Mouse (Mus musculus) megakaryocyte-erythroid progenitor cell, adult 5-6 weeks (primary cell): ENCODE measurements around the gene Rnf224. TPM values are rescaled to one million over a fixed set of nuclear protein-coding genes. Genes with fewer than 3 reads are reported as not detected.
A peak's percentile ranks its signal among the peaks of the same experiment; 100 is the strongest.

ENCODE experiments used
- ATAC-seq: replicated peaks from 2 replicates; pipeline ENCODE4 v1.8.0; 2016; ENCODE audit warnings: mild to moderate bottlenecking, inconsistent platforms; ENCODE audit not compliant: severe bottlenecking, poor library complexity, low FRiP score, low TSS enrichment
- total RNA-seq, 2 experiments: library from RNA; stranded (forward) in 1 of 2; stranded (reverse) in 1 of 2; fragments of 200-1000, 215-1000 nt in 1 of 2; fragments of >200 nt in 1 of 2; fragmentation: Nextera tagmentation in 1 of 2; gene quantifications; 2 replicates each; pipeline ENCODE4 v1.2.3; 2014 to 2017

Rnf224 gene
- total RNA-seq (2014; fragmentation: Nextera tagmentation) = not detected in 2 replicates
- total RNA-seq (2017) = not detected in 2 replicates

DNA sequence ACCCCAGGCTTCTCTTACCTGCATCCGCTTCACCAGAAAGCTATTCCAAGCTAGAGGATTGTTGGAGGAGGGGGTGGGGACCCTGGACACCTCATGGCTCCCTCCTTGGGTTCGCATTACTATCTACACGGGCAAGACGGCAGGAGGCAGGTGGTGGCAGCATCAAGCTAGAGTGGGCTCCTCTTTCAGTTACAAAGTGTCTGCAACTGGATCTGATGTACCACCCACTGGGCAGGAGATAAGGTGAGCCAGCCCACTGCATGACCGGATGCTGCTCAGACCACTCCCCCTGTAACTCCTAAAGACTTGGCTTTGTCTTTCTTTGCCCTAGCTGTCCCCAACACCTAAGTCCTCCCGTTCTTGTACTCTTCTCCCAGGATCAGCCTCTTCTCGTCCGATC, at the start of gene Rnf224:
TSS of gene Rnf224 (minus strand) at position 174 of the 400 bp plus-strand sequence.
- ATAC-seq = no peak

DNA sequence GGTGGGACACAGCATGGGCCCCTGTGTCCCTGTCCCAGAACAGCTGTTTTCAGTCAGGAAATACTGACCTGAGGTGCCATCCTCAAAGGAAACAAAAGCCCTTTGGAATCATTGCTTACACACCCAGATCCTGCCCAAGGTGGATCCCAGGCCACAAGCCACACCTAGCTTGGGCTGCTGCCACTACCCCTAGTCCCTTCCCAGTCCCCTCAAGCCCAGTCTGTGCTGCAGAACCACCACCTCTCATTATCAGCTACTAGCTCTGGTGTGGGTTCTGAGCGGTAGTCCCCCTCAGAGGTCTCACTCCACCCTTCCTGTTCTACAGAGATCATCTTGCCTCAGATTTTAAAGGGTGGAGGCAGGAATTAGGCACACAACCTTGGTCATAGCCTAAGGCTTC, 49.7 kb upstream of the Rnf224 start:
- ATAC-seq = peak; percentile 59

DNA sequence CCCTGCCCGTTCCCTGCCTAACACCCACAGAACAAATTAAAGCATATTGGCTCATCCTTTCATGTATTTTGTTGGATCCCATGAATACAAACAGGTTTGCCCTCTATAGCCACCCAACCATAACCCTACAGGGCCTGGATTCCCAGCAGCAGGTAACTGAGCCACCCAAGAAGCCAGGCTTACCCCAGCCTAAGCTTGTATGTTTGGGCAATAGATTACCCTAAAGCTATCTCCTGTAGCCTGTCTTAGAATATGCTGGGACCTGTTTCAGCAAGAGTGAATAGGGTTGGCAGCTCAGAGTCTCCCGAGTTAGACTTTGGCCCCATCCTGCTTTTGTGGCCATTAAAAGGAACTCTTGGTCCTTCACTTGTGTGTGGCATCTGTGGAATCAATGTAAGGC, 49.0 kb upstream of the Rnf224 start:
- no peak for ATAC-seq

DNA sequence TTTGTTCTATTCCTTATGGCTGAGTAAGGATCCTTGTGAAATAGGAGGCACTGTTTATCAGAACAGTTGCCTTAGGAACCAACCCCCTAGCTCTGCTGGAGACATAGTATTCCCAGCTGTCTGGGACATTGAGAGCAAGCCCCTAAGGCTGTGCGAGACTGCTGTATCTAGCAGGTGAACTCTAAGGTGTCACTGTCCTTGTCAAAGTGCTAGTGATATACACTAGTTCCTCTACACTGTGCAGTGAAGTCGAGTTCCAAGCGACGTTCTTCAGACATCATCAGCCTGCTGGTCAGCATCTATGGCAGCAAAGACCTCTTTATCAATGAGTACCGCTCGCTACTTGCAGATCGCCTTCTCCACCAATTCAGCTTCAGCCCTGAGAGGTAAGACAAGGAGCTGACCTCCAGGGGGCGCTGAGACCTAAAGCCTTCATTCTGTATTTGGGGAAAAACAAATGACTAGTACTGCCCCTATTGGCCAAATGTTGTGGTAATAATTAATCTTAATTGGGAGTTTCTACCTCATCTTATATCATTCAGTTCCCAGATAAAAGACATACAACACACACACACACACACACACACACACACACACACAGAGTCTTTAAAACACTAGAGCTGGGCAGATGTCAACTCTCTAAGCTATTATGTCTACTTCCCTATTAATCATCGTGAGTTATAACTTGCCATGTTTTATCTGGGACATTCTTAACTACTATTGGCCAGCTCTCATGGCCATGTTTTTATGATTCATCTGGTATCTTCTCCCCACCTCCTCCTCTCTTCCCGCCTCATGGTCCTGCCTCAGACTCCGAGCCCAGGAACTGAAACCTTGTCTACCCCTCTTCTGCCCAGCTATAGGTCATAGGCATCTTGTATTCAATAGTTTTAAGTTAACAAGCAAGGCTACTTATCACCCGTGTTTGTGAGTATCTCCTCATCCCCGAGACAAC, 42.6 kb upstream of the Rnf224 start:
- peak; percentile 95 for ATAC-seq

DNA sequence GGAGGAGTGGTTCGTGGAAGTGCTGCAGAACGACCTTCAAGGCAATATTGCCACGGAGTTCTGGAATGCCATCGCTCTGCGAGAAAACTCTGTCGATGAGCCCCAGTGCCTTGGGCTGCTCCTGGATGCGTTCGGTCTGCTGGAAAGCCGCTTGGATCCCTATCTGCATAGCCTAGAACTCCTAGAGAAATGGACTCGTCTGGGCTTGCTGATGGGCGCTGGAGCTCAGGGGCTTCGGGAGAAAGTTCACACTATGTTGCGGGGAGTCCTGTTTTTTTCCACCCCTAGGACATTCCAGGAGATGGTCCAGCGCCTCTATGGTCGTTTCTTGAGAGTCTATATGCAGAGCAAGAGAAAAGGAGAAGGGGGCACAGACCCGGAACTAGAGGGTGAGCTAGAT, 36.4 kb upstream of the Rnf224 start:
- no peak for ATAC-seq

DNA sequence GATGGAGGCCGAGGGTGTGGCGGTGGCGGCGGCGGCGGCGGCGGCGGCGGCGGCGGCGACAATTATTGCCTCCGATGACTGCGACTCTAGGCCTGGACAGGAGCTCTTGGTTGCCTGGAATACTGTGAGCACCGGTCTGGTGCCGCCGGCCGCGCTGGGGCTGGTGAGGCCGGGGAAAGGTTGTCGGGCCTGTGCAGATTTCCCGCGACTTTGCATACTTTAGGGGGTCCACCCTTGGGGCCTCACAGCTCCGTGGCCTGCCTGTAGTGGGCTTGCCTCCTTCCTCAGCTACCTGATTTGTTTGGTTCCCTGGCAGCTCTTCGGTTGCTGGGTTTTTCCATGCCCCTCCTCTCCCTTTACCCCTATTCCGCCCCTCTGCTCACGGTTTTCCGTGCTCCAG, 35.9 kb upstream of the Rnf224 start:
- no peak for ATAC-seq

DNA sequence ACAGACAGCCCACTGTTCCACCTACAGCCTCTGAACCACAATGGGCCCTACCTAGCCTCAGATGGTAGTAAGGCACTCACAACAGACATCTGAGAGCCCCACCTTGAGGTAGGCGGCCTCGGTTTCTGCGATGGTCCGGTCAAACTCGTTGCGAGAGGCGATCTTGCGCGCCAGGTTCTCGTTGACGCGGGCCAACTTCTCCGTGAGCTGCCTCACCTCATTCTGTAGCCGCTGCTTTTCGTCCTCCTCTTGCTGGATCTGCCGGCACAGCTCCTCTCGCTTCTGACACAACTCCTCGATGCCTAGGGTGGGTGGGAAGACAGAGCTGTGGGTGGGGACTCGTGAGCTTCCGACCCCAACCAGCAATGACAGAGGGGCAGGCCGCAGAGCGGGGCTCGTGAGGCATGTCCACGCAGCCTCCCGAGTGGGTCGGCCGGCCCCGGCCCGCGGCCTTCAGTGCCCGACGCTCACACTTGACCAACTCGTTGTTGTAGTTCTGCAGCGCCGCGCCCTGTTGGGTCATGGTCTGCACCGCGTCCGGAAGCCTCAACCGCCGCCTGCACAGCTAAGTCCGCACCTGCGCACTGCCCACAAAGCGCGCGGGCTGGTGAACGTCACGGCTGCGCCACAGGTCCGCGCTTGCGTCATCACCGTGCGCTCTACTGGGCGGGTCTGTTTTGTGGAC, 35.4 kb upstream of the Rnf224 start, which contains the start of the genes Ssna1 and Anapc2:
TSS of gene Ssna1 (minus strand) at position 612 of the 685 bp plus-strand sequence.
TSS of gene Anapc2 (plus strand) at position 652 of the 685 bp plus-strand sequence.
- ATAC-seq = peak; percentile 87

DNA sequence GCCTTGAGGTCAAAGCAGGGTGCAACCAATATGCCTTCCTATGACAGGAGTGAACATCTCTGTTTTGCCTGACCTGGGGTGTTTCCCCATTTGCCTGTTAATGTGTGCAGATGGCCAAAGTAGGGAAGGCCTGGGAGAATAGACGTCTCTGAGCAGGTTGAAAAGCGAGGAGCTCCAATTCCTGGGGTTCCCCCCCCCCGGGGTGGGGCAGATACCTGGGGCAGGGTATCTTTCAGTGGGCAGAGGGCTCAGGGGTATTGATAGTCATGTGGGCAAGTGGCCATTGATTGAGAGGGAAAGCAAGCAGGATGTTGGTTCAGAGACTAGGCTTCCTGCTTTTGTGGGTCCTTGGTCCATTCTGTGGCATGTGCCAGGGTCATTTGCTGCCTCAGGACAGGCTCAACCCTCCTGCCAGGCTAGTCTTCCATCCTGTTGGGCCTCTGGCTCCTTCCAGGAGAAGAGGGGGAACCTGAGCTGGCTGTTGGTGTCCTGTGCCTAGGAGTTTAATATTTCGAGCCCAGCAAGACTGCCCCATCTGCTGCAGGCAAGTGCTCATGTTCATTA, 31.2 kb upstream of the Rnf224 start:
- ATAC-seq = no peak

DNA sequence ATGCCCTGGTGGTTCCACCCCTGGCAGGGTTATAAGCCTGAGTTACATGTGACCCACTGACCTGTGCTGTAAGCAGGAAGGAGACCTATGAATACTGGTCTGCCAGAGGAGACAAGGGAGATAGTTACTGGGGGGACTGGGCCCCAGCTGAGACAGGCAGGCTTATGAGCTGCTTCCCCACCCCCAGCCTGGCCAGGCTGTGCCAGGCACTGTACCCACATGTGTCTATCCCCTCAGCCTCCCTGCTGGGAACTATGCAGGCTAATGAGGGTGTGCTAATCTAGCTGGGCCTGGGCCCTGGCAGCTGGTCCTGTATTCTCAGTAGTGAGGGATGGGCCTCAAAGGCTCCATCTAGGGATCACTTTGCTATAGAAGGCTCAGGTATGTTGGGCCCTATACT, 30.7 kb upstream of the Rnf224 start:
- no peak for ATAC-seq

DNA sequence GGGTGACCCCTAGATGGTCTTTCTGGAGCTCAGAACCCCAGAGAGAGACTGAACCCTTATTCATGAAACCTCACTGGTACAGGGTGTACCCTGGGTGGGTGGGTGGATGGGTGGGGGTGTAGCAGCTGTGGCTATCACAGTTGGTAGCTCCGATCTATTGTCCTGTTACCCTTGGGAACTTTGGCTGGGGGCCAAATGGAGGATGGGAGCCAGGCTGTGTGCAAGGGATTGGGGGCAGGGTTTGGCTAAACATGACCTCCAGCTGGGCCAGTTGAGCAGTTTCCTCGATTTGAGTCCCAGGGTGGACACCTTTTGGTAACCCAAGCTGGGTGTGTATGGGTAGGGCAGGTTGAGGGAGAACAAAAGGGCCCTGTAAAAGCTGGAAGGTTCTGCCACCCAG, 30.1 kb upstream of the Rnf224 start:
- ATAC-seq = no peak

DNA sequence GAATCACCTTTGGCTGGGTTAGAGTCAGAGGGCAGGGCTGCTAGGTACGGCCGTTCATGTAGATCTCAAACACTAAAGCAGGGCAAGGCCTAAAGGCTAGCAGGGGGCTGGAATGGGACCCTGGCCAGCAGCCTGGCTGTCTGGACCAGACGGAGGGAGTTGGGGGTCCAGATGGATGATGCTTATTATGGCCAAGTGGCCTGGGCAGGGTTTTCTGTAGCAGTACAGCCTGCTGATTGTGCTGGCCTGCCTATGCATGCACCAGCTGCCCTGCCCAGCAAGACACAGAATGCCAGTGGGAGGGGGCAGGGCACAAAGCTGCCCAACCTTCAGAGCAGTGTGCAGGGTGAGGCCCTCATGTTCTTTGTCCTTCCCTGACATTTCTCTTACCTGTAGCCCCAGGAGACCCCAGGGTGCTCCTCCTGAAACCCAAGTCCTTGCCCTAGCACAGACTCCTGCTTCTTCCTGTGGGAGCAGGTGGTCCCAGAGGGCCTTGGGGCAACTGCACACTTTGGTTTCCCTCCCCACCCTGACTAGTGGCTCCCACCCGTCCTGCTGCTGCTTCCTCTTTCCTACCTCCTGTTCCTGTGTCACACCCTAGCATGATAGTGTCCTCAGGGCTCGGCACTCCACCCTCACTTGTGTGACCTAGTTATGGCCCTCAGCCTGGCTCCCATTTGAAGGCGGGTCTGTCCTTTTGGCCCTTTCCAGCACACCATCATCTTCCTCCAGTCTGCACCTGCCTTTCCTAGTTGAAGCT, 29.5 kb upstream of the Rnf224 start:
- no peak for ATAC-seq

DNA sequence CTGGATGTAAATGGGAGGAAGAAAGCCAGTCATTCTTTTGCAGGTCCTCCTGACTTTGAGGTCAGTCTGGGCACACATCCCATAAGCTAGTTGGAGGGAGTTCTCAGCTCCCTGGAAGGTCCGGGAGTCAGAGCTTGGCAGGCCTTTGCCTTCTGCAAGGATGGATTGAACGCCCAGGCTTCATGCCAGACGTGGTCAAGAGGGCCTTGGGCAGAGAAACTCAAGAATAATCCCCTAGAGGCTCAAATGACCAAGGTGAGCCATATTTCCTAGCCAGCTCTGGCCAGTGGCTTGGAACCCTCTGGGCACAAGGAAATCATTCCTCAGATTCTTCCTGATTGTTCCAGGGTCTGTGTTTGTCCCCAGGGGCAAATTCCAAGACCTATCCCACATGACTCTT, 28.3 kb upstream of the Rnf224 start:
- ATAC-seq = no peak

DNA sequence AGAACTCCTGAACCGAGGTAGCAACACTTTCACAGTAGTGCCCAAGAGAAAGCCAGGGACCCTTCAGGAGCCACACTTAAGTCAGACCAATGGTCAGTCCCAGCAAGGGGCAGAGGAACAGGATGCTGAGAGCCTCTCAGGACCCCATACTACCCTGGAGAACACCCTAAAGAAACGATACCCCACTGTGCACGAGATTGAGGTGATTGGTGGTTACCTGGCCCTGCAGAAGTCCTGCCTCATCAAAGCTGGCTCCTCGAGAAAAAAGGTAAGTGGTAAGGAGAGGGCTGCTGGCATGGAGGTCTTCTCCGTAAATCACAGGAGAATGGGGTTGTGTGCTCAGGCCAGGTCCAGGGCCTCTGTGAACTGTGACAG, 27.7 kb upstream of the Rnf224 start:
- ATAC-seq = no peak

DNA sequence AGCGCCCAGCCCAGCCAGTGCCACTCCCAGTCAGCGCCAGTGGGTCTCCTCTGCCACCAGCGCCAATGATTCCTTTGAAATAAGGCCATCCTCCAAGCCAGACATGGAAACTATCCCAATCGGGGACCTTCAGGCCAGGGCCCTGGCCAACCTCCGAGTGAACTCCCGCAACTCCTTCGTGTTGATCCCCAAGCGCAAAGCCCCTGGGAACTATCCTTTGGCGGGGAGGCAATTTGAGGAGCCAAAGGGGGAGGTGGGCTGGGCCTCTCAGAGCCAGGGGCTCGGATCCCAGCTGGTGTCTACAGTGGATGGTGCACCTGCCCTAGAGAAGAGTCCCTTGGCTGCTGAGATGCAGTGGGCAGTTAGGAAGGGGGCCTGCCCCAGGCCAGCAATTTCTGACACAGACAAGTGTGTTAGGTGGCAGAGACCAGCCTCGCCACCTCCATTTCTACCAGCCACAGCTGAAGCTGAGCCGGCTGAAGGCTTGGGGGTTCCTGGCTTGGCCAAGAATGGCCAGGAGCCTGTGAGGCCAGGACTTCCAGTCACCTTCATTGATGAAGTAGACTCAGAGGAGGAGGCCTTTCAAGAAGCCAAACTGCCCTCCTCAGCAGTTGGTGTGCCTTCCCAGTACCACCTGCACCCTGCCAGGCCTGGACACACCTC, 27.2 kb upstream of the Rnf224 start:
- no peak for ATAC-seq

DNA sequence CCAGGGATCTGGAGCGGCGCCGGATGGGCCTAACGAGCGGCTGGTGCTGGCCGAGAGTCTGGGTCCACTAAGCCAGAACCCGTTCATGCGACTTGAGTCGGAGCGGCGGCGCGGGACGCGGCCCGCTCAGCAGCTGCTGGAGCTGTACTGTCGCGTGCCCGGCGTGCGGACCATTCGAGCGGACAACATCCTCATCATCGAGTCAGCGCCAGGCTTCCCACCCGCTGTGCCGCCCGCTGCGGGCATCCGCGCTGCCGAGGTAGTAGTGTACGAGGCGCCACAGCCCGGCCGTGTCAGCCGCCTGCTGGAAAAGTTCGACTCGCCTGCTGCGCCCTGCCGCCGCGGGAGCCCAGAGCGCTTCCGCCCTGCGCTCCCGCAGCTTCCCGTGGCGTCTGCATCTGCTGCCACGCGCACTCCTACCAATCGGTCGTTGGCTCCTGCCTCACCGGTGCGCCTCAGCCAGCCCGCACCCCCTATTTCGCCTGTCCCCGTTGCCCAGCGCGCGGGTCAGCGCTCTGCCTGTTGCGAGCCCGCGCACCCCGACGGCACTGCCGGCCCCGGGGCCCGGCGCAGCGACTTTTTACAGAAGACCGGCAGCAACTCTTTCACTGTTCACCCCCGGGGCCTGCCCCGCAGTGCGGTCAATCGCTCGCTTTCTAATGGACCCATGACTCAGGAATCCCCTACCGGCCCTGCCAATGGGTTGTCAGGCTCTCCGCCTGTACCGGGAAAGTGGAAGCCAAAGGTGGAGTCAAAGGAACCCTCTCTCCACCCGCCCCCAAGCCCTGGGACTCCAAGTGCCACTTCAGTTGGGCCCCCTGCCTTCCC, 26.4 kb upstream of the Rnf224 start:
- ATAC-seq = 0 out of 2 replicates have a peak, but pooled peaks have one; percentile 9

DNA sequence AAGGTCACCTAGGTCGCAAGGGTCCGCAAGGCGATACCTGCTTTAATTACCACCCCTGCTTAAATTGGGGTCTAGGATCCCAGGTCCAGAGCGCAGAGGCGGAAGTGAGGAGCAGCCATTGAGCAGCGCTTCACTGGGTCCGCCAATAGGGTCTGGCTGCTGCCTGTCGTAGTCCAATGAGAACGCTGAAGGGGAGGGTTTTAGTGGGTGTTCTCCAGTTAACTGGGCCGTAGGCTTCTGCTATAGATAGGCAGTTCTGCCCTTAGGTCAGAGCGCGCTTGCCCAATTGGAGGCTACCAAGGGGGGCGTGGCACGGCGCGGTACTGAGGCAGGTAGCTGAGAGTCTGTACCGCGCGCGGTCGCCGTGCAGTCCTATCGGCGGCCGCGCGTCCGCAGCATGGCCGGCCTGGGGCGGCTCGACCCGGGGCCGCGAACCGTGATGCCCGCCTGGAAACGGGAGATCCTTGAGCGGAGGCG, 25.7 kb upstream of the Rnf224 start, which contains the start of gene Tprn:
TSS of gene Tprn (plus strand) at position 328 of the 477 bp plus-strand sequence.
- peak; percentile 98 for ATAC-seq

DNA sequence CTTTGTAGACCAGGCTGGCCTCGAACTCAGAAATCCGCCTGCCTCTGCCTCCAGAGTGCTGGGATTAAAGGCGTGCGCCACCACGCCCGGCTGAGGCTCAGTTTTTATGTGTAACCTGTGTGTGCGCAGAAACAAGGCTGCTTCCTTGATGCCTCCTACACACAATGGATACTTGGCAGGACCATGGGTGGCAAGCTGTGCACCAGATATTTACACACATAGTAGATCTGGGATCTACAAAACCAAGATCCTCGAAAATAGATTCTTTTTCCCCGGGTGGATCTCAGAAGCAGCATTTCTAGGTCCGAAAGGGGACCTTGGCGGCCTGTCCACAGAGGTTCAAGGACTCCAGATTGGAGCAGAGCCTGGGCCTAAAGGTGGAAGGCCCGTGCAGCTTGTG, 25.3 kb upstream of the Rnf224 start:
- ATAC-seq = no peak

DNA sequence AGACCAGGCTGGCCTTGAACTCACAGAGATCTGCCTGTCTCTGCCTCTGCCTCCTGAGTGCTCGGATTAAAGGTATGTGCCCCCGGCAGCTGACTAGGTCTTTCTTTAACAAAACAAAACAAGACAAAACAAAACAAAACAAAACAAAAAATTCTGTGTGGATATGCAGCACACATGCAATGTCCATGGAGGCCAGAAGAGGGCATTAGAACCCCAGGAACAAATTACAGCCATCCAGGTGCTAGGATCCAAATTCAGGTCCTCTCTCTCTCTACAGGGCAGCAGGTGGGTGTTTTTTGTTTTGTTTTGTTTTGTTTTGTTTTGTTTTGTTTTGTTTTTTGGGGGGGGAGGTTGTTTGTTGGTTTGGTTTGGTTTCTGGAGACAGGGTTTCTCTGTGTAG, 22.3 kb upstream of the Rnf224 start:
- ATAC-seq = no peak
